ENCODE assay signal across 8 mouse cellular contexts in genomic region chr7:57591249-57591577, GRCm38 (mm10).
DNase-seq lines count a peak whose midpoint lies in the region; ATAC-seq and TF ChIP-seq lines count a peak whose summit lies in the region.

No protein-coding gene starts in this region.

- no peak for TF ChIP-seq EP300 in liver, postnatal 0 days (IDR thresholded peaks at IDR 0.05; ENCODE audit: low read depth)

- H3K4me2 ChIP-seq in heart, embryonic 11.5 days = peak overlapping the region; percentile 98
- H3K4me2 ChIP-seq in heart, embryonic 16.5 days (ENCODE audit: low read depth, low read length) = peak overlapping the region; percentile 93
- H3K4me2 ChIP-seq in liver, postnatal 0 days (ENCODE audit: low read depth, low read length) = peak overlapping the region; percentile 71

- no peak overlapping the region for H3K27ac ChIP-seq in heart, embryonic 11.5 days (ENCODE audit: low read depth, low read length)
- H3K27ac ChIP-seq in heart, embryonic 16.5 days (ENCODE audit: low read length) = no peak overlapping the region
- H3K27ac ChIP-seq in liver, postnatal 0 days (ENCODE audit: low read depth) = no peak overlapping the region

- TF ChIP-seq CTCF in liver, postnatal 0 days (IDR thresholded peaks at IDR 0.05; ENCODE audit: low read depth) = no peak

- under 1% methylated on average over 34 of the region's 34 CpGs for WGBS in heart, embryonic 11.5 days (ENCODE audit: insufficient replicate concordance)
- WGBS in heart, embryonic 16.5 days = under 1% methylated on average over 30 of the region's 34 CpGs
- under 1% methylated on average over 31 of the region's 34 CpGs for WGBS in liver, postnatal 0 days (ENCODE audit: insufficient replicate concordance)

- peak; percentile 69 for ATAC-seq in heart, embryonic 11.5 days (replicated peaks; ENCODE audit: insufficient number of reproducible peaks, low FRiP score, low TSS enrichment)
- peak; percentile 25 for ATAC-seq in heart, embryonic 16.5 days (replicated peaks; ENCODE audit: extremely low read depth, insufficient read depth, low FRiP score)
- no peak for ATAC-seq in liver, postnatal 0 days

- H3K36me3 ChIP-seq in heart, embryonic 11.5 days (ENCODE audit: control insufficient read depth, insufficient read depth, low read length) = no peaks in the 10 kb centered on the region
- H3K36me3 ChIP-seq in heart, embryonic 16.5 days (ENCODE audit: control insufficient read depth, insufficient read depth) = no peaks in the 10 kb centered on the region
- H3K36me3 ChIP-seq in liver, postnatal 0 days (replicated peaks; ENCODE audit: insufficient read depth, low read length) = no peaks in the 10 kb centered on the region

- no peak for DNase-seq in heart, adult 18-20 months
- peak; percentile 37 for DNase-seq in R1 (ENCODE audit: low read depth, low spot score)
- no peak for DNase-seq in liver, postnatal 0 days
- DNase-seq in frontal cortex, postnatal 14 days (ENCODE audit: low spot score in 2 of 2) = no peak
- no peak for DNase-seq in gastrocnemius, adult 8-10 months (ENCODE audit: low spot score in 2 of 2)
- DNase-seq in urinary bladder, postnatal 36 days (ENCODE audit: low spot score in 2 of 2) = no peak

- no peaks in the 10 kb centered on the region for H3K9me3 ChIP-seq in heart, embryonic 11.5 days (replicated peaks; ENCODE audit: control insufficient read depth, low read length)
- no peaks in the 10 kb centered on the region for H3K9me3 ChIP-seq in heart, embryonic 16.5 days (replicated peaks; ENCODE audit: control insufficient read depth, low read length)
- H3K9me3 ChIP-seq in liver, postnatal 0 days (ENCODE audit: low read length) = no peaks in the 10 kb centered on the region

- 0 out of 2 replicates have a peak, but pooled peaks cover 5% of the 10 kb centered on the region for H3K4me1 ChIP-seq in heart, embryonic 11.5 days (ENCODE audit: control insufficient read depth, insufficient read depth, low read length)
- H3K4me1 ChIP-seq in heart, embryonic 16.5 days (ENCODE audit: control insufficient read depth, insufficient read depth, low read length) = peaks cover 6% of the 10 kb centered on the region; the same call in 1 of the 2 replicates
- H3K4me1 ChIP-seq in liver, postnatal 0 days (ENCODE audit: insufficient read depth) = peaks cover 6% of the 10 kb centered on the region; the same call in 1 of the 2 replicates

- peak overlapping the region; percentile 69 for H3K4me3 ChIP-seq in heart, embryonic 11.5 days (ENCODE audit: low read depth, low read length)
- H3K4me3 ChIP-seq in heart, embryonic 16.5 days (ENCODE audit: low read length) = peak overlapping the region; percentile 67
- peak overlapping the region; percentile 43 for H3K4me3 ChIP-seq in liver, postnatal 0 days (ENCODE audit: low read depth, low read length)

- H3K9ac ChIP-seq in heart, embryonic 11.5 days (ENCODE audit: low read depth, low read length) = peak overlapping the region; percentile 65; the same call in 1 of the 2 replicates
- H3K9ac ChIP-seq in heart, embryonic 16.5 days (ENCODE audit: low read length) = no peak overlapping the region
- no peak overlapping the region for H3K9ac ChIP-seq in liver, postnatal 0 days (replicated peaks)

- peaks cover 24% of the 10 kb centered on the region for H3K27me3 ChIP-seq in heart, embryonic 11.5 days (ENCODE audit: control insufficient read depth, insufficient read depth, low read length)
- H3K27me3 ChIP-seq in heart, embryonic 16.5 days (ENCODE audit: control insufficient read depth, insufficient read depth, low read length) = peaks cover 33% of the 10 kb centered on the region
- H3K27me3 ChIP-seq in liver, postnatal 0 days (ENCODE audit: insufficient read depth, low read length) = peaks cover 28% of the 10 kb centered on the region
